Mouse (Mus musculus) gastrocnemius, adult 8-10 months (tissue): ENCODE measurements around the gene Tmed6. TPM values are rescaled to one million over a fixed set of nuclear protein-coding genes. Genes with fewer than 3 reads are reported as not detected.
"Not testable (repeated sequence)": the region's sequence is repeated elsewhere in the genome, so short reads cannot be mapped to it uniquely, and the experiment has no call there.

Experiments
- DNase-seq, 2 experiments: peaks; one replicate each; pipeline ENCODE4 v3.0.0; 2022; ENCODE audit warnings: low spot score in 2 of 2
- total RNA-seq, 4 experiments: library from RNA; stranded (reverse); gene quantifications; 2 replicates each; pipeline ENCODE4 v1.2.4; 2022

Tmed6 gene
- not detected for total RNA-seq

DNA sequence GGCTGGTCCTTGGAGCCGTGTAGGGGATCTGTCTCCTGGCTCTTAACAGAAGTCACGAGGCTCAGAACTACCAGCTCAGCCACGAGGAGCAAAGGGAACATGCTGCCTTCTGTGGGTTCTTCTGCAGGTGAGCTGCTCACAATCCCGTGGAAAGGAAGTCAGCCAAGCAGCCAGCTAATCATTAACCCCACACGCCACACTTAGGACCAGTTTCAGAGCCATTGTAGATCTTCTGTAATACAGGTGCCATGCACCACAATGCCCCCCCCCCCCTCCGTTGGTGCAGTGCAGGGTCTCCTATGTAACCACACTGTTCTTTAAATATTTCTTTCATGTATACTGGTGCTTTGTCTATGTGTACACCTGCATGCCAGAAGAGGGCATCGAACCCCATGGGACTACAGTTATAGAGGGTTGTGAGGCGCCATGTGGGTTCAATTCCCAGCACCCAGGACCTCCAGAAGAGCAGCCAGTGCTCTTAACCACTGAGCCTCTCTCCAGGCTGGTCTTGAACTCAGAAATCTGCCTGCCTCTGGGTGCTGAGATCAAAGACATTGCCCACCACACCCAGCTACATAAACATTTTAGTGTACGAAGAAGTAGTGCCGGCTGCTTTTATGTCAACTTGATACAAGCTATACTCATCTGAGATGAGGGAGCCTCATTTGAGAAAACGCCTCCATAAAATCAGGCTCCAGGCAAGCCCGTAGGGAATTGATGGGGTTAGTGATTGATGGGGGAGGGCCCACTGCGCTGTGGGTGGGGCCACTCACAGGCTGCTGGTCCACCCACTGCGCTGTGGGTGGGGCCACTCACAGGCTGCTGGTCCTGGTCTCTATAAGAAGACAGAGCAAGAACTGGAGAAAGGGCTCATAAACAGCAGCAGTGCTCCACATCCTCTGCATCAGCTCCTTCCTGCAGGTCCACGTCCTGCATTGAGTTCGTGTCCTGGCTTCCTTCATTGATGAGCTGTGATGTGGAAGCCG lies at the start of gene Tmed6:
Tmed6 (minus strand) TSS at position 134 of the 986 bp plus-strand sequence.
- DNase-seq: no peak

DNA sequence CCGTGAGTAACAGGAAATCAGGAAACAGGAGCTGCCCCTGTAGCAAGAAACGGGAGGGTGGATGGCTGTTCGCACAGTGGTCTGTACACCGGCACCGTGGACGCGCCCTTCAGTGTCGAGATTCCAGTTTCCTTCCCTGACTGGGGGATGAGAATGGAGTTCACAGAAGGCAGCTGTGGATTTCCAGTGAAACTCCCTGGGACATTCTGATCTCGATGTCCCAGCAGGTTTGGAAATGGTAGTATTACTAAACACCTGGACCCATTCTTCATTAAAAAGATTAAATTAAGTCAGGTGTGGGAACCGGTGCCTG lies 49.5 kb upstream of the Tmed6 start:
- no peak for DNase-seq

DNA sequence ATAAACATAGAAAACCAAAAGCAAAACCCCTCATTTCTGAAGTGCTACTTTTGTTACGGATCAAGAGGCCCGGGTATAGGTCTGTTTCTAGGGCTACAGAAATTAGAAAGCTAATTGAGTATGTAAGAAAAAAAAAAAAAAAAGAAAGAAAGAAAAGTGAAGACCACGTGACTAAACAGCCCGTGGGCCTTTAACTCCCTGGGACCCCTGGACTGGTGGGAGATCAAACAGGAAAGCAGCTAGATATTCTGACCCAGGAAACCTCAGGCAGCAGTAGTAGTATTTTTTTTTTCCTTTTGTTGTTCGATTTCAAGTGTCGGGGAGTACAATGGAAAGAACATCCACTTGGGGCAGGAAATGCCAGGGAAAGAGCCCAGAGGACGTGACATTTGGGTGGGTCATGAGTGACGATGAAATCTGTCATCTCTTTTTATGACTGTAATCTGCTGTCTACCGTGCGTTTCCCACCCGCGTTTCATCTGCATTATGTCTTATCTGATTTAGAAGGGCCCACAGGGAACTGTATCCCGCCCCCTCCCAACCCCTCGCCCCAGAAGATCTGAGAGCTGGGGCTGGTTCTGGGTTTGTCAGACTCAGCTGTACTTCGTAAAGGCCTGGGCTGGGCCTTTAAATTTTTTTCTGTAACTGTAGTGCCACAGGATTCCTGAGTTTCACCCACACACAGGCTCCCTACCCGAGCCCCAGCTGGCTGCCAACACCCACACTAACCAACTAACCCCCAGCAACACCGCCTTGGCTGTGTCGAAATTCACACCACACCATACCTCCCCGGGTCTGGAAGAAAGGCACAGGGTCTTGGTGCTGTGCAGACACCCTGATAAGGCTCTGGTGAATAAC lies 48.9 kb upstream of the Tmed6 start:
- DNase-seq: no peak

DNA sequence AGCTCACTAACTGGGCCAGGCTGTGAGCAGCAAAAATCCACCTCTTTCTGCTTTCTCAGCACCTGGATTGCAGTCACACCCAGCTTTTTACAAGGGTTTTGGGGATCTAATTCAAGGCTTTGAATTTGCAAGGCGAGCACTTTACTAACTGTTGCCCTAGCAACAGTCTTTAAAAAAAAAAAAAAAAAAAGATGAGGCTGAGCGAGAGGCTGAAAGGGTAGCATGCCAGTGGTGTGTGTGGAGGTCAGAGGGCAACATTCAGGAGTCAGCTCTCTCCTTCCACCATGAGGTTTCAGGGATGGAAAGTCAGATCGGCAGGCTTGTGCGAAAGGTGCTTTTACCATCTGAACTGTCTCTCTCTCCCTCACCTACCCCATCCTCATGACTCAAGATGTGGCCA lies 47.8 kb upstream of the Tmed6 start:
- DNase-seq: no peak

DNA sequence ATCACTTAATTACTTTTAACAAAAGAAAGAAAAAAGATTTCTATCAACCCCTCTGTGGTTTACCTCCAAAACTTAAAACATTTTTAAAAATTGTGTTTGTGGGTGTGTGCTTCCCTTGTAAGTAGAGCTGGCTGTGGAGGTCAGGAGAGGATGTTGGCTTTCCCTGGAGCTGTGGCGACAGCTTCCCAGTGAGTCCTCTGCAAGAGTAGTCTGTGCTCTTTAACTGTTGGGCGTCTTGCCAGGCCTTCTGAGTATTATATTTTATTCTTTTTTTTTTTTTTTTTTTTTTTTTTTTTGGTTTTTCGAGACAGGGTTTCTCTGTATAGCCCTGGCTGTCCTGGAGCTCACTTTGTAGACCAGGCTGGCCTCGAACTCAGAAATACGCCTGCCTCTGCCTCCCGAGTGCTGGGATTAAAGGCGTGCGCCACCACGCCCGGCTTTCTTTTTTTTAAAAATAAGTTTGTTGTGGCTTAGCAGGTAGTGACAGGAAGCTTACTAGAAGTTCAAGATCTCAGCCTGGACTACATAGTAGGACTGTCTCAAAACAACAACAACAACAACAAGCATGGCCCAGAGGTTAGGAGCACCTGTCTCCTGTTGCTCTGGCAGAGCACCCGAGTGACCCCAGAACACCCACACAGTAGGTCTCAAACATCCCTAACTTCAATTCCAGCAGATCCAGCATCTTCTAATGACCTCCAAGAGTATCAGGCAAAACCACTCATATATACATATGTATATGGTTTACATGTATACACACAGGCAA lies 46.1 kb upstream of the Tmed6 start:
- DNase-seq: no peak

DNA sequence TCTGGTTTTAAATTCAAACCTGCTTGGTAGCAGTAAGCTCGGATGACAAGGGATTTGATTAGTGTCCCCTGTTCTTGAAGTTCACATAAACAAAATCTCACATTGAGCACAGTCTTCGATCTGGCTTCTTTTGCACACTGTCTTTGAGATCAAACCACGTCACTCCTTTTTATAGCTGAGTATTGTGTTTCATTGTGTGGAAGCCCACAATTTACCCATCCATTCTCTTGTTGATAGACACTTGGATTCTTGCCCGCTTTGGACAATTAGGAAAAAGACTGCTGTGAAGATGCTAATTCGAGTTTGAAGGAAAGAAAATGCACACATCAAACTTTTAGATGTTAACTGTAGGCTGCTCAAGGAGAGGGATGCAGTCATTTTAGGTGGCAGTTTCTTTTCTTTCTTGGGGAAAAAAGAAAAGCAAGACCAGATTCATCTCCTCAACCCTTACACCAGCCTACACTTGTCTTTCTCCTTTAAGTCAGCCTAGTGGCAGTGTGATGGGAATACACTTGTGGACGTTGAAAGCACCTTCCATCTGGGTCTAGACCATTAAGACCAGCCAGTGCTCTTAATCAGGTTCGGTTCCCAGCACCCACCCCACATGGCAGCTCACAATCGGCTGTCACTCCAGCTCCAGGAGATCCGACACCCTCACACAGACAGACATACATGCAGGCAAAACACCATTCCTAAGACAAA lies 45.3 kb upstream of the Tmed6 start:
- no peak for DNase-seq

DNA sequence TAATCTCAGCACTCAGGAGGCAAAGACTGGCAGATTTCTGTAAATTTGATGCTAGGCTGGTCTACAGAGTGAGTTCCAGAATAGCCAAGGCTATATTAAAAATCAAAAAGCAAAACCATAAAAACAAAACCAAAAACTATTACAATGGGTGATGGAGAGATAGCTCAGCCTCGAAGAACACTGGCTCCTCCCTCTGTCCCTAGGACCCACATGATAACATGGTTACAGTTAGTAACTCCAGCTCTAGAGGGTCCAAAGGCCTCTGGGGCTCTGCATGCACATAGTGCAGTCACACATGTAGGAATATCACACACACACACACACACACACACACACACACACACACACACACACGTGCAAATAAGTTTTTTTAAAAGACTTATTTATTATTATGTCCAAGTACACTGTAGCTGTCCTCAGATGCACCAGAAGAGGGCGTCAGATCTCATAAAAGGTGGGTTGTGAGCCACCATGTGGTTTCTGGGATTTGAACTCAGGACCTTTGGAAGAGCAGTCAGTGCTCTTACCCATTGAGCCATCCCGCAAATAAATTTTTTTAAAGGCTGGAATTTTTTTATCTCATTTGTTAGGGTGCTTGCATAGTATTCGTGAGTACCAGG lies 44.5 kb upstream of the Tmed6 start:
- no peak for DNase-seq

DNA sequence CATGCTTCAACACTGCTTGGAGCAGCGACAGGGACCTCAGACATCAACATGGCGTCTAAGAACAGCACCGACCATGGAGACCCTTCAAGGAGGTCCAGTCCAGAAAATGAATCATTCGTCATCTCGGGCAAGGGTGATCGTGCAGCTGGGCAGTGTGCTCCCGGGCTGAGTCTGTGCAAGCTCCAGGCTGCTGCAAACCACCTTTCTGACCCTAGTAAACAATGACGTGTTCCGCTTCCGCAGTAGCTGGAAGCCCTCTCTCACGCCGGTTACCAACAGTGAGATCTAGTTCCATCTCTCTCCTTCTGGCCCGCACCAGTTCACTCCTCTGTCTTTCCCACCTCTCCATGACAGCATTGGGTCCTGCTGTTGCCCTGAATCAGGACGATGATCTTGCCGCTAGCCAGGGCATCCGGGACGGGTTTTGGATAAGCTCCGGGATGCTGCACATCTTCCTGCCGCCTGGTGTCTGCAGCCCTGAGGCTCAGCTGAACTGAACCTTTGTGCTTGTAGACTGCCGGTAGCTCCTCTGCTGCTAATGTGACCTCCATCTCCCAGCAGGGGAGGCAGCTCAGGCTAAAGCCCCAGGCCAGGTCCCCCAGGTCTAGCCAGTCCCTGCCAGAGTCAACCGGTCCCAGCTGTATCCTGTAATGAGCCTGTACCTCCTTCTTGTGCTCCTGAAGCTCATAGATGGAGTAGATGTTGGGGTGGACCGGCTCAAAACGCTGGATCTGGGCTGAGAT lies 43.7 kb upstream of the Tmed6 start:
- DNase-seq: no peak

DNA sequence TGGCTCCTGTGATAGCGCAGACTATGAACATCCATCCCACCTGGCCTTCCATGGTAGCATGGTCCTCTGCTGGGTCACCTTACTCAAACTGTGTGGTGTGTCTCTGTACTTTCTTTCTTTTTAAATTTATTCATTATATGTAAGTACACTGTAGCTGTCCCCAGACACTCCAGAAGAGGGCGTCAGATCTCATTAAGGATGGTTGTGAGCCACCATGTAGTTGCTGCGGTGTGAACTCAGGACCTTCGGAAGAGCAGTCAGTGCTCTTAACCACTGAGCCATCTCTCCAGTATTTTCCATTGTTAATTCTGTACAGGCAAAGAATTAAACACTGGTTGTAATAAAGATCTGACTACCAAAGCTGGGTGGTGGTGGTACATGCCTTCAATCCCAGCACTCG lies 42.6 kb upstream of the Tmed6 start:
- not testable (repeated sequence) for DNase-seq

DNA sequence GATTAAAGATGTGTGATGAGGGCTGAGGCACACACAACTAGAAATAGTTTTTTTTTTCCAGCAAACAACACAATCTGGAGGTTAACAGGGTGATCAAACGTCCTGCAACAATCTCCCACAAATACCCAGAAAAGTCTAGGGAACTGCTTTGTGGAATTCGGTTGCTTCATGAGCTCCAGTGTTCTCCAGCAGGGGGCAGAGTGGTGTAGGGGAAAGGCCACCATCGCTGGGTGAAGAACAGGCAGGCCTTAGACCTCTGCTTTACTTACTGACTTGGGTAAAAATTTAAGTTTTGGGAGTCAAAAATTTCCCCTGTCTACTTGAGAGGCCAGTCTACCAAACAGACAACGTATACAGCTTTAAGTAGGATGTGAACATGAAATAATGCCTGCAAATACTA lies 39.1 kb upstream of the Tmed6 start:
- peak; percentile 51 to 62 for DNase-seq

DNA sequence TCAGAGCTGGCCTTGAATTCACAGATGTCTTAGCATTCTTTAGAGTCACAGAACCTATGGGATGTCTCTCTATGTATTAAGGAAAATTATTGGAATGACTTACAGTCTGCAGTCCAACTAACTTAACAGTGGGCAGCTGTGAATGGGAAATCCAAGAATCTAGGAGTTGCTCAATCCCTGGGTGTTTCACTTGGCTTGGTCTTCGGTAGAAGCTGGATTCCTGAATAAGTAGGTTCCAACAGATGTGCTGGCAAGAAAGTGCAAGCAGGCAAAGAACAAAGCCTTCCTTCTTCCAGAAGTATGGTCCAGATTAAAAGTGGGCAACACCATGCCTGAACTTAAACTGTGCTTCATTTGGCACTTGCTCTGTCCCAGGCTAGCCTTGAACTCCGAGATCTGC lies 35.2 kb upstream of the Tmed6 start:
- no peak for DNase-seq

DNA sequence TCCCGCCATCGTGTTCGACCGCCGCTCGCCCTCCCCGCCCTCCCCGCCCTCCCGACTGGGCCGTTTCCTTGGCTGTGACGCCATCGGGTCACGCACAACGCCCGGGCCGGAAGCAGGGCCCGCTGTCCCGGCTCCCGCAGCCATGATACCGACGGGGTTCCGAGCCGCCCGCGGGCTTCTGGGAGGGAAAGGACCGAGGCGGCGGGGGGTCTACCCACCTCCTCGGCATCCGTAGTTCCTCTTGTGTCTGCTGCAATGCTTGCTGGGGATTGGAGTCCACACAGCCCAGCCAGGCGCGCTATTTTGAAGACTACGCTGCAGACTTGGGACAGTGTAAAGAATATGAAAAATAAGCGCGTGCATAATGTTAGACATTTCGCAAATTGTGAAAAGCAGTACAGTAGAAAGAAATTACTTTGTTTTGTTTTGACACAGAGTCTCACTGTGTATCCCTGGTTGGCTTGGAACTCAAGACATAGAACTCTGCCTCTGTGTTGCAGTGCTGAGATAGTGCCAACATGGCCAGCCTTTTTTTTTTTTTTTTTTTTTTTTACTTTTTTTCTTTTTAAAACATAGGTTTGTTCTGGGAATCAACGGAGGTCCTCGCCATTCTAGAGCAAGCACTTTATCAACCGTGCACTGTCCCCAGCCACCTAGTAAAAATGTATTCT lies 31.1 kb upstream of the Tmed6 start, which contains the start of gene Terf2:
Terf2 (minus strand) TSS at position 182 of the 671 bp plus-strand sequence.
- DNase-seq: peak; percentile 91 to 93

DNA sequence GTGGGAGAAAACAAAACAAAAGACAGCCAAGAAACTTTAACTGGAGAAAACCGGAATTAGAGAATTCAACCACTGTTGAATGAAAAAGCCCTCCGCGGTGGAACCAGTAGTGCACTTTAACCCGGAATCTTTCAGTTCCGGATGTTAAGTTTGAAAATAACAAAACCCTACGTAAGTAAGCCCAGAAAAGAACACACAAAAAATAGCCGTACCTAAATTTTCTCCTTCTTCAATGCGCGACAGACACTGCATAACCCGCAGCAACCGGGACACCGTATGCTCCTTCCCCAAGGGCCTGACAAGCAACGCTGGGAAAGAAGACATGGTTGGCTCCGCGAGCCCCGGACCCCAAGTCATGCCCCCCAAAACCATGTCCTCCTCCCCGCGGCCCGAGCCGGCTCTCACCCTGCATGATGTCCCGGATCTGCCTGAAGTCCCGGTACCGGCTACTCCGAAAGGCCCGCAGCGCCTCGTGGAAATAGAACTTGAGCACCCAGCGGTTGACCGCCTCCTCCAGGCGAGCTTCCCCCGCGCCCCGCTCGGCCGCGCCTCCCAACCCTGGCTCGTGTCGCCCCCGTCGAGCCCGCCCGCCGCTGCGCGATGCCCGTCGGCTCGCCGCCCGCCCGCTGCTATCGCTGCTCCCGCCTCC lies 30.4 kb upstream of the Tmed6 start:
- DNase-seq: no peak

DNA sequence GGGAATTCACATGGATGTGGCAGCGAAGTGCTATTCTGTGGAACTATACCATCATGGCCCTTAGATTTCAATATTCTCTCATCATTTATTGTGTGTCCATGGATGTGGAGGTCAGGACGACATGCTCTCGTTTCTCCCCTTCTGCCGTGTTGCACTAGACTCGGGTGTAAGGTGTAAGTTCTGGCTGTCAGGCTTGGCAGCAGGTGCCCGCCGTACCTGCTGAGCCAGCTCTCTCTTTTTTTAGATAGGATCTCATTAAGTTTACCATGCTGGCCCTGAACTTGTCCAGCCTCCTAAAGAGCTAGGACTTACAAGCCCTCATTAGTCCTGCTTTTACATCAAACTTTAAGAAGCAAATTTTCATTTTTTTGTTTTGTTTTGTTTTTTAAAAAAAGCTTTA lies 25.1 kb upstream of the Tmed6 start:
- DNase-seq: peak; percentile 30 to 59

DNA sequence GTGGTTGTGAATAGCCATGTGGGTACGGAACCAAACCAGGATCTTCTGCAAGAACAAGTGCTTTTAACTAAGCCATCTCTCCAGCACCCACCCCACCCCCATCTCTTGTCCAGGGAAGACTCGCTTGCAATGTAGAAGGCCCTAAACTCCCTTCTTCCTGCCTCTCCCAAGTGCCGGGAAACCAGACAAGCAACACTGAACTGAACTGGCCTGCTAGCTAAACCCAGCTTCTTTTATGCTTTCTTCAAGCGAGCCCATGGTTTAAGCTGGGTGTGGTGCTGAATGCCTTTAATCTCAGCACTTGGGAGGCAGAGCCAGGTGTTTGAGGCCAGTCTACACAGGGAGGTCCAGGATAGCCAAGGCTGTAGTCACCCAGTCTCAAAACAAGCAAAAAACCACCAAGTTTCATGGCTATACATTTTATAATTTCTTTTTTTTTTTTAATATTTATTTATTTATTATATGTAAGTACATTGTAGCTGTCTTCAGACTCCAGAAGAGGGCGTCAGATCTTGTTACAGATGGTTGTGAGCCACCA lies 23.2 kb upstream of the Tmed6 start:
- no peak for DNase-seq

DNA sequence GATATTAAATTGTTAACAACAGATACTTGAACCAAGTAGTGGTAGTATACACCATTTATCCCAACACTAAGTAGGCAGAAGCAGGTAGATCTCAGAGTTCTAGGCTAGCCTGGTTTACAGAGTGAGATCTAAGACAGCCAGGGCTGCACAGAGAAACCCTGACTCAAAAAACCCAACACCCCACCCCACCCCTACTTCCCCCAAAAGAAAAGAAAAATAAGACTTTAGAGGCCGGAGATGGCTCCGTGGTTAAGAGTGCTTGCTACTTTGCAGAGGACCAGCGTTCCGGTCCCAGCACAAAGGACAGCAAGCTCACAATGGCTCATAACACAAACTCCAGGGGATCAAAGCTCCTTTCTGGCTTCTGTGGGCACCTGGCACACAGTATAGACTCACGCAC lies 20.6 kb upstream of the Tmed6 start:
- DNase-seq: no peak

DNA sequence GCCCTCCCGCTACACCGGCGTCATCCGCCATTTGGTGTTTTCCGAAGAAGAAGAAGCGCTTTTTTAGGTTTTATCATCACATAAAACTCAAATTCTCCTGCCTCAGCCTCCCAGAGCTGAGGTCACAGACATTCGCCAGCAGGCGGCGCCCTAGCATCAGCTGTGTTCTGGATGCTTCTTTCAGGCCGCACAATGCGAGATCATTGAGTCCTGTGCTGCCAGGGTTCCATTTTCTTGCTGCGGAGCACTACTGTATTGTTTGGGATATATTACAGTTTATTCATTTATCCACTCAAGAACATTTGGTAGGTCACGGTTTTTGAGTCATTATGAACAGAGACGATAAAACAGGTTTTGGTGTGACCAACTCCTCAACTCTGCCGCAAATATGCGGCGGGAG lies 19.9 kb upstream of the Tmed6 start:
- no peak for DNase-seq

DNA sequence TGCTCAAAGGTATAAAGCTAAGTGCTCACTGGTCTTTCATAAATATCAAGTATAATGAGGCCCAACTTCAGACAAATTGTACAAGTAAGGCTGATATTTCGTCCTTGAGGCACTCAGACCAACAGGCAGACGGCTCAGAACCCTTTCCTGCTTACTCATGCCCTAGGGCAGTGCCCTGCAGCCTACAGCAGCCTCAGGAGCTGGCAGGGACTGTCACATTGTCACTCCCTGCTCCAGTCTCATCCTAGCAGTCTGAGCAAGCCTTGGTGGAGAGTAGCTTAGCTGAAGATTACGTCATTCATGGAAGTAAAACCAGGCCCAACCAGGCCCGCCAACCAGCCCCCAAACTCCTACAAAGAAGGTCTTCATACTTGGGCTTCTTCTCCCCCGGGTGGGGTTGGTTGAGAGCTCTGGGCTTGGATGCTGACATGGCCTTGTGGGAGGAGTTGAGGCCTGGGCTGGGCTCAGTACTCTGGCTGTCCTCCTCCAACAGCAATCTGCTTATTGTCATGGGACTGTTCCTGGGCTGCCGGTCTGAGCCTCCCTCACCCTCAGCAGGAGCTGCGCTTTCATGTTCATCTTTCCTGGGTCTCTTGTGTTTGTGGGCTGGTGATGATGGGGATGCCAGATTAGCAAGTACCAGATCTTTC lies 10.9 kb upstream of the Tmed6 start:
- no peak for DNase-seq
